Mouse (Mus musculus) embryo, embryonic 11 days (tissue): ENCODE measurements around the gene Prkcd.

ENCODE experiments used
- DNase-seq: peaks from one replicate; pipeline ENCODE4 v3.0.0-alpha.2; 2015

The Prkcd gene

DNA sequence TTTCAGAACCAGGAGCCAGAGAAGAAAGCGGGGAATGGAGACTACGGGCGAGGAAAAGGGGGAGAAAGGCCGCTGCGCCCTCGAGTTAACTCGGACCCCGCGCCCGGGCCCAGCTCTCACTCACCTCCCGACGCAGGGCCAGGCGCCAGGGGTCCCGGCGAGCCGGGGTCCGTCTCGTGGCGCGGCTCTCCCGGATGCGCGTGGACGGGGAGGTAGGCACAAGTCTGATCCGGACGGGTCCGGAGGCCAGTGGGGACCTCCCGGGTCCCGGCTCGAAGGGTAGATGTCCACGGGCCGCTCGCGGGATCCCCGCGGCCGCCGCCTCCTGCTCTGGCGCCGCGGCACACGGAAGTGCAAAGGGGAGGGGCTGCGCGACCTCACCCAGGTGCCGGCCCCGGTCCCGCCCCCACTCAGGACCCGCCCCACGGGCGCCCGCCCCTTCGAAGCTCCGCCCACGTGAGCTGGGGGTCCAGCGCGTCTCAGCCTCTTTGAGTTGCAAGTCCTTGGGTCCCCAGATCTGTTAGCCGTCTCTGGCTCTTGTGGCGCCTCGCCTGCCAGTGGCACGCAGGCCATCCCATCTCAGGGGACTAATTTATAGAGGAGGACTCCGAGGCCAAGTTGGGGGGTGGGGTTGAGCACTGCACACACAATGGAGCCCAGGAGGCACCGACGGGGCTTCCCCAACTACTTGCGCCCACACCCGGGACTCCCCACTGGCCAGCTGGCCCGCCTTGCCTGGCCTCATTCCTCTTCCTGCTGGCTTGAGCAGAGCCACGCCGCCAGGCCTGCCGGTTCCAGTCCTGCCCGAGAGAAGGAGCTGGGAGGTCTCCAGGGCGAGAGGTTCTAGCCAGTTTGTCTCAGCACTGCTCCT lies at the start of gene Prkcd:
Gene Prkcd, minus strand, starts transcription at position 355 of the 871 bp plus-strand sequence.
- peak; percentile 89 for DNase-seq

DNA sequence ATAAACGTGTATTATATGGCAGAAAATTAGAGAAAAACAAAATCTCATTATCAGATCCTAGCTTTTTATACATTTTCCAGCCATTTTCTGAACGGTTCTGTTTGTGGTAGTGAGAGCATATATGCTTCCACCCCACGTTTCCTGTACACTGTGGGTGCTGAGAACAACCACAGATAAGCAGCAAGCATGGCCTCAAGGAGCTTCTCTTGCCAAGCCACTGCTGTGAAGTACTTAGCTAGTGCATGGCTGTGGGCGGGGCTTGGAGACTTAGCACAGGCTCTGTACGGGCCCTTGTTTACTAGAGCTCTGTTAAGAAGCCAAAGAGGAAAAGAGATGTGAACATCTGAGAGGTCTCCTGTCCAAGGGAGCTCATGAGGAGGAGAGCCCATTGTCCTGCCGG lies 48.9 kb upstream of the Prkcd start:
- DNase-seq = no peak

DNA sequence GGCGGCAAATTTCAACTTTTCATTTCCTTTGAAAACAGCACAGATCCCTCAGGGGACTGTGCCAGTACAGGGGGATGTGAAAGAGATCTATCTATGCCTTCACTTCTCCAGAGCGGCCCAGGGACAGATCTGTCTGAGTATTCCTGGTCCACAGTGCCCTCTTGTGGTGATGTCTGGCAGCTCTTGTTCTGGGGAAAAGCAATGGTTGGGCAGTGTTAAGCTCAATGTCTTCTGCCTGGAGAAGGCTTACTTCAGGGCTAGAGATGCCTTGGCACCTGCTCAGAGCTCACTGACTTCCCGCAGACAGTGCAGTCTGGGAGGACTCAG lies 45.9 kb upstream of the Prkcd start:
- peak; percentile 90 for DNase-seq

DNA sequence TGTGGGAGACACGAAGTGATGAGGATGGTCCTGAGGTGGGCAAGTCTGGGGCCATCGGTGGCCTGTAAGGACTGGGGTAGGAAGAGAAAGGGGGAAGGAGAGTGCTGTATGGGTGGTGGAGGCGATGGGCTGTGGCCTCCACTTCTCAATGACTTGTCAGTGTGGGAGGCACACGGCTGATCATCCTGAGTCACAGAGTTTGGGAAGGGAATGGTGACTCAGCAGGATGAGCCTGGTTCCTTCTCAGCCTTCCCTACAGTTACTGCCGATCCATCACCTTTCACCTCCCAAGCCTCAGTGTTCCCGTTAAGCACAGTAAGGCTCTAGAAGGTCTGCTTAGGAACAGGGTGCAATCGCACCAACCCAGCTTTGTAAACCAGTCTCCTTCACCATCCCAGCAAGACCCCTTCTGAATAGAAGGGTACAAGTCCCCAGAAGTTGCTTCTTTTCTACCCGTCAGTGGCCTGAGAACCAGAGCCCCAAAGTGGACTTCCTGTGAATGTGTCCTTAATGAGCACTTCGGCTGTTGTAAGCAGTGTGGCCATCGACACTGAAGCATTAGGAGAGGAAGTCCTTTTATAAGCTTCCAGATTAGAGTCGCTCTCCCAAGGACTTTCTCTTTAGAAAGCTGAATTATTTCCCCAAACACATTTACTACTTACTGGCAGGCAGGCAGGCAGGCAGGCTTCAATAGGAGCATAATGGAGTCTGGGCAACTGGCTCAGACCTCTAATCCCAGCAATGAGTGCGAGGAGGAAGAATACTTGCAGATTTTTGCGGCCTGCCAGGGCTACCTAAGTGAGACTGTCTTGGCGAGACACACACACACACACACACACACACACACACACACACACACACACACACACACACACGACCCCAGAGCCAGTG lies 45.3 kb upstream of the Prkcd start:
- no peak for DNase-seq

DNA sequence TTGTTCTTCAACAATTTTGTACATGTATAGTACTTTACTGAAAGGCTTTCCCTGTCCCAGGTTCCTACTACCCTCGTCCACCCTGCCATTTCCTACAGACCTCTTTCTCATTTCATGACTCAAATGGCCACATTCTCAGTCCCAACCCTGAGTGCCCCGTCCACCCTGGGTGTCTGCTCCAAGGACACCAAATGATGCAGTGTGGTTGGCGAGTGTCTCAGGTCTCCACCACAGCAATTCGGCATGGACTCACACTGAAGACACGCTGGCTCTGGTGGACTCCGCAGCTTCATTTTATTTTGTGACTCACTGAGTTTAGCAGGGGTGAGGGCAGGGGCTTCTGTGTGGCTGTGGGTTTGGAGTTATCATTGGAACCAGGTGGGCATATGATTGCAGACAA lies 44.2 kb upstream of the Prkcd start:
- no peak for DNase-seq

DNA sequence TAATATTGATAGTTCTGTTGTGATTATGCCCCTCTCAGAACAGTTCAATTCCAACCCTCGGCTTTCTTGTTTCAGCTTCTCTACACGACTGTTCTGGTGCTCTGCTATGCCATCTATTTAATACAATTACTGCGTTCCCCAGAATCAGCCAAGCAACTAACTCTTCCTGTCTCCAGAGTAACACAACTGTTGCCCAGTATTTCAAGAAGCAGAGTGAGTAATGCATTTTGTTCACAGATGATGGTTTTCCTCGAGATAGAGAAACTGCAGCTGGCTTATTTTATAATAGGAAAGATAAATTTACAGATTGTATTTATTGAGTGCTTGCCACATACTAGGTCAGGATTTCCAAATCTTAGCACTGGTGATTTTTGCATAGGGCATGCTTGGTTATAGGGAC lies 40.6 kb upstream of the Prkcd start:
- DNase-seq = no peak

DNA sequence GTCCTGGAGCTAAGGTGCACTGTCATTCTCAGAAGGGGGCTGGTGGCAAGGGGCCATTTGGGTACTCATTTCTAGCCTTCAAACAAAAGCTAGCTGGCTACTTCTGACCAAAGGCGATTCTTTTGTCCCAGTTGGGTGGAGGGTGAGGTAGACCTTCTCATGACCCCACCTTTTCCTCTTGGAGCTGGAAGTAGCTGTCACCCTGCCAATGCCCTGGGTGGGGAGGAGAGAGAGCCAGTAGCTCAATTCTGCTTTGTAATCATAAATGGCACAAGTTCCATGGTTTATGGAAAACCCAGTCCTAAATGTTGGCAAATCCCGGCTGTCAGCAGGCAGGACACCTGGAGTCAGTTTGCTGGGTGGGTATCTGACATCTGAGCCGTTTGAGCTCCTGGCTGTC lies 40.1 kb upstream of the Prkcd start:
- no peak for DNase-seq

DNA sequence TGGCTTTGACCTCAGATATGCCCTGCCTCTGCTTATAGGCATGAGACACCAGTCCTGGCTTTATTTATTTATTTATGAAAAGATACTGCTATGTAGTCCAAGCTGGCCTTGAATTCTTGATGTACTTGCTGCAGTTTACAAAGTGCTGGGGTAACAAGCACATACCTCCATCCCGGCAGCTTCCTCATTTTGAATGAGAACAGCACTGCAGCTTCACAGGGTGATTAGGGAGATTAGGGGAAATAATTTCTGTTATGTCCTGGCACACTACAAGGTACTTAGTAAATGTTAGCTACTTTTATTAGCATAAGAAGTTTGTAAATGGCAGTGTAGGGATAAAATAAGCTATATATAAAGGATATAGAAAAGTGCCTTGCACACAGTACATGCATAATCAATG lies 29.5 kb upstream of the Prkcd start:
- no peak for DNase-seq

DNA sequence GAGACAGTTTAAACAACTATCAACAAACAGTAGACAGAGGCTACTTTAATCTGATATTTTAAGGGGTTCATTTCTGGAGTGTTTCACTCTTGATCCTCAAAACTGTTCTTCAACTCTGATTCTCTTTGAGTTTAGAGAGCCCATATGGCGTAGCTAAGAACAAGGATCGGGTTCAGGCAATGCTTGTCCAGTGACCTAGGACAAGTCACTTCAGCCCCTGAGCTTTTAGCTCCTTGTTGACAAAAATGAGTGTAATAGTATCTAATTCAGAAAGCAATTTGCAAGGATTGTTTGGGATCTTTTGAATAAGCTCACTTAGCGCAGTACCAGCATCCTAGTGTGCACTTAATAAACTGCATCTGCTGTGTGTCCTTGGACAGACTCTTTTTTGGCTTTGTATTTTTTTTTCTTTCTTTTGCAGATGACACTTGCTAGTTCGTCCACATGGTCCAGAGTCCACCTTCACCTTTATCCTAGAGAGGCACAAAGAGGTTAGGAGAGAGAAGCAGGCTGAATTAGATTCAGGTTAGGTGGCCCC lies 28.8 kb upstream of the Prkcd start:
- DNase-seq = no peak

DNA sequence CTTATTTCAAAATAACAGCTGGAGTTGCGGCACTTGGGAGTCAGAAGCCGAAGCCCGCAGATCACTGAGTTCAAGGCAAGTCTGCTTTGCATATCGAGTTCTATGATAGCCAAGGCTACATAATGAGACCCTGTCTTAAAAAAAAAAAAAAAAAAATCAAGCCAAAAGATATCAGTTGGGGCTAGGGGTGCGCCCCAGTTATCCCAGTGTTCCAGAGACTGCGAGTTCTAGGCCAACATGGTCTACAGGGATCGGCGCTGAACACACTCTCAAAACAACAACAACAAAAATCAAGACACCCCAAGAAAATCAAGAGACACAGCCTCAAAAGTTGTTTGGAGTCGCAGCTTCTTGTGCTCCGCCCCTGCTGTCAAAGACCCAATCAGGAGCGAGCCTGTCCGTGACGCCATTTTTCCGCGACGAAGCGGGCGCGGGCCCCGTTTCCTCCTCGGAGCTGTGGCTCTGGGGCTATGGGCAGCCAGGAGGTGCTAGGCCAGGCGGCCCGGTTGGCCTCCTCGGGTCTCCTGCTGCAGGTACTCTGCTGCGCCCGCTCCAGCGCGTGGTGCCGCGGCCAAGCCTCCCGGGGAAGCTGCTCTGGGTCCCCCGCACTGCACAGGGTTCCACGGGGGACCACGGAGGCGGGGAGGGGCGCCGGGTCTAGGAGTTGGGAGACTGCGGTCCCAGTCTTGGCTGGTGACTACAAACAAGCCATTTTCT lies 28.1 kb upstream of the Prkcd start, which contains the start of gene Rft1:
Gene Rft1, plus strand, starts transcription at position 418 of the 717 bp plus-strand sequence.
- DNase-seq = peak; percentile 96

DNA sequence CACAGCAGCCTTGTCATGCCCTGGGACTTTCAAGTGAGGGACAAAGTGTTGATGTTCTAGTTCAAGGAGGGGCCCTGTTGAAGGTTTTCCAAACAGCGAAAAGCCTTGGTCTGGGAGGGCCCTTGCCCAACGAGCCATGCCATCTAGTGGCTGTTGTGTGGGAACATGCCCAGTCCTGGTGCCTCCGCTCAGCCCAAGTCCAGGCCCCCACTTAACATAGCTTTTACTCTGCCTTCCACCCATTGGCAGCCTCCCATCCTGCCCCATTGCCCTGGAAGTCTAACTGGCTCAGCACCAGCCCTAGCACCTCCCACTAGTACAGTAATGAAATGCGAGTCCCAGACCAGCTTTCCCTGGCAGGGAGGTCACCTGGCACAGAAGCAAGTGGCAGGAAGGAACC lies 25.0 kb upstream of the Prkcd start:
- DNase-seq = peak; percentile 23

DNA sequence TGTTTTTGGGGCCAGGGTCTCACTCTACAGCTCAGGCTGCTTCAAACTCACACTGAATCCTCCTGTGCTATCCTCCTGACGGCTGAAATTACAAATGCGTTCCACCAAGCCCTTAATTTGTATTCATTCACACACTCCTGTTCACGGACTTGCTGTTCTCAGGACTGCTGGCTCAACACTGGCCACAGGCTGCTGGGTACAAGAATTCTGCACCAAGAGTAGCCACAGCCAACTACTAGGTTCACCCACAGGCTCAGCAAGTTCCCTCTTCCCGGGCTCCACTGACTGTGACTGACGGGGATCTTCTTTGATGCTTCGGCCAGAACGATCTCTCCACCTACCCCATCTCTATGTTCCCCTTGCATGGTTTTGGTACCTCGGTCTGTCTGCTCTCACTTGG lies 23.7 kb upstream of the Prkcd start:
- no peak for DNase-seq

DNA sequence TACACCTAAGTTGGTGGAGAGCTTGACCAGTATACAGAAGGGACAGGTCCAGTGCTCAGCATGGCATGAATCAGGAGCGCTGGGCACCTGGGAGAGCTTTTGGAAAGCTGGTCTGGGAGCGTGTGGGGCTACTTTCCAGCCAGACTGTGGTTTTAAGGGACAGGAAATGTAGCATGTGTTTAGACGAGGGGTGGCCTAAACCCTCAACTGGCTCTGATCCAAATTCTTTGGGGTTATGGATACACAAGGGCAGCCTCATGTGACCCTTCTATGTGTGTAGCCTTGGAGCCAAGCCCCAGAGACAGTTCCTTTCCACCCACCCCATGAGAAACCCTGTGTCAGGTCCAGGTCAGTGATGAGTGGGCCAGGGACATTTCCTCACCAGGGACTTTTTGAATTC lies 22.5 kb upstream of the Prkcd start:
- DNase-seq = no peak

DNA sequence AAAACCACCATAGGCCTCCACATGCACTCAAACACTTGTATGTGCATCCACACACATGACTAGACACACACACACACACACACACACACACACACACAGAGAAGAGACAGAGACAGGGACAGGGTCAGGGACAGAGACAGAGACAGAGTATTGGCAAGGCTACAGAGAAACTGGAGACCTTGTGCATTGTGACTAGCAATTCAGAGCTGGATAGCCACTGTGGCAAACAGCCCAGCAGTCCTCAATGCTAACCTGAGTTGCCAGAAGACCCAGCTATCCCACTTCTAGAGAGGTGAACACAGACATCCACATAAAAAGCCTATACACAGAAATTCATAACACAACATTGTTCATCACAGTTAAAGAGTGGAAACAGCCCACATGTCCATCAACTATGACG lies 20.5 kb upstream of the Prkcd start:
- no peak for DNase-seq

DNA sequence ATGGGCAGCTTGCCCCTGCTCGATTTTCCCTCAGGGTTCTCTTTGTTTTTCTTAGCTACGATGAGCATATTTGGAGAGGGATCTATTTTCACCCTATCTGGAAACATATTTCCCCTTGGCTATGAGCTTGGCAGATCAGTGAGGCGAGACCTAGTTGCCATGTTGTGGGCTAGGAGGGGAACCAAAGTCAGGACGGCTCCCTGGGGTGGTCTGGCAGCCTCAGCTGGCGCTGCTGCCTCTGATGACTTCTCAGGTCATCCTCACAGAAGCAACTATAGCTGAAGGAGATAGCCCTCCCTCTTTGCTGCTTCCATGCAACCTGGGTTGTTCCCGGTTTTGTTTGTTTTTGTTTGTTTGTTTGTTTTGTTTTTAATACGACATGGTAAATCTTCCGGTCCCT lies 19.1 kb upstream of the Prkcd start:
- DNase-seq = no peak

DNA sequence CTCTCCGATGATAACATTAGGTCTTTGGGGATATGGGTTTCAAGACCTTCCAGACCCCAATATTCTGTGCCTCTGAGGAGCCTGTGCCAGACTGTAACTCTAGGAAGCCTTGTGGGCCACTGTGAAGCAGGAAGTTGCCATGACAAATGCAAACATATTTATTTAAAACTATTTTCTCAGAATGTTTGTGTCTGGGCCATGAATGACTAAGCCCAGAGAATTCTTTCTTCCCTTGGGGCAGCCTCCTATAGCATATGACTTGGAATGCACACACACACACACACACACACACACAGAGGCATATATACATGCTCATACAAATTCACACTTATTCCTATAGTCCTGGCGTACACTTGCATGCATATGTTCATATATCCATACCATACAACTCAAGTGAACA lies 18.0 kb upstream of the Prkcd start:
- DNase-seq = no peak

DNA sequence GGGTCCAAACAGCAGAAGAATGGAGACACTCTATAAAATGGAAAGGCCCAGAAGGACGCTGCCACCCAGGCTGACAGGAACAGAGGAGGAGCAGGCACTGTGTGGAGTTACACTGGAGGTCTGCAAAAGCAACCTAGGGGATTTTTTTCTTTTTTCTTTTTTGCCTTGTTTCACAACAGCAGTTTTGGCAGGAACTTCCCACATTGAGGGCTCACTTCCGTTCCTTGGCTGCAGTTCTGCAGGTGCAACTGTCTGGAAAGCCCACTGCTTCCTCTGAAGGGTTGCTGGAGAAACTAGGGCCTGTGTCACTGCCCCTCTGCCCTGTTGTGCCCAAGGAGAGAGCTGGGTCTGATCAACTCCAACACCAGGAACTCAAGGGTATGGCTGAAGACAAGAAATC lies 15.7 kb upstream of the Prkcd start:
- no peak for DNase-seq

DNA sequence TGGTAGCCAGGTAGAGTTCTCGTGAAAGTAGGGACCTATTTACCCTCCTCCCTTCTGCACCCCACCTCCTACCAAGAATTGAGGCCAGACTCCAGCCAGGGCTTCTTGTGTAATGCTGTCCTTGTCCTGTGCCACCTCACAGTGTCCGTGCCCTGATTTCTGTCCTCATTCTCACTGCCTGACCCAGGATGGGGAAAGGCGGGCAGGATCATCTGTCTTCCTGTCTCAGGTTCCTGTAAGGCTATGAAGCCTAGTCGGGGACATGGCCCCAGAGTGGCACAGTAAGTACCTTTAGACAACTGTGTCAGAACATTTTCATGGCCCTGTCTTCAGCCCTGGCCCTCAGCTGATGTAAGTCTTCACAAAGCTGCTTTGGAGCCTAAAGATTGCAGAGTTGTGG lies 12.7 kb upstream of the Prkcd start:
- DNase-seq = no peak

DNA sequence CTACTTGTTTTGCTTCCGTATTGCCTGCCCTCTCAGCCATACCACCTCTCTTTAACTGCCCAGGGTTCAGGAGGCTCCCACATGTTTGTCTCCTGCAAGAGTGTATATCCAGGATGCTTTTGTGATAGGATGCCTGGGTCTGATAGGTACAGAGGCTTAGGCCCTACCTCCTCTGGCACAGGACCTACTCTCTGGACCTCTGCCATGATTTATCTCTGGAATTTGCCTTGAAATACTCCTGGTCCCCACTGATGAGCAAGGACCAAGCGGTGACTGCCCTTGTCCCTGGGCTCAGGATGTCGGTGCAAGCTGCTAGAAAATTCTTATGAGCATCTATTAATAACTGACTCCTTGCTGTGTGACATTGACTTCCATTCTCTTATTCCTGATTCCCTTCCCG lies 12.0 kb upstream of the Prkcd start:
- no peak for DNase-seq

DNA sequence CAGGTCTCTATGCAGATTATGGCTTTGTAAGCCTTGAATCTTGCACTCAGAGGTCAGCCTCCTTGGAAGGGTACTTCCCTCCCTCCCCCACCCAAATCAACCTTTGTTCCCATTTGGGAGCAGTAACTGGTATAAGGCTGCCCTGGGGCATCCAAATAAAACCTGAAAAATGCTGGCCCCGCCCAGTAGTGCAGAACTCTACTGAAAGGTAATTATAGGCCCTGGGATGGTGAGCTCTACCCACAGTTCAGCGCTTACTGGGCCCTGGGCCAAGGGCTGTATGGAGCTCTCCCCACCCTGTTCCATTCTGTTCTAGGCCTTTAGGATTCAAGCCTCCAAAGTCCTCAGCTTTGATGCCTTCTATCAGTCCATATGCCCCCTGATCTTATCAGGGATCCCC lies 11.1 kb upstream of the Prkcd start:
- DNase-seq = no peak

DNA sequence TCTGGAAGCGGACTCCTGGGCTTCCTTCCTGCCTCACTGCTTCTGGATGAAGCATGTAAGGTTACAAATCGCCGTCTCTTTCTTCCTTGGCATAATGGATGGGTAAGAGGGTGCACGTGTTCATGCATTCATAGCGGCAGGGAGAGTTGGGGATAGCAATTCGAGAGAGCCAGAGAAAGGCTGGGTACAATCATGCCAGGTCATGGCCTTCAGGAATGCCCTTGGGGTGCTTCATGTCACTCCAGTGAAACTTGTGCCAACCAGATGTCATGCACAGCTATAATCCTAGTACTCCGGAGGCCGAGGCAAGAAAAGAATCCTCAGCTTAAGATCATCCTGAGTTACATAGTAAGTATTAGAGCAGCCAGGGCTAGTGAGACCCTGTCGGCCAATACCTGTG lies 10.5 kb upstream of the Prkcd start:
- DNase-seq = no peak

DNA sequence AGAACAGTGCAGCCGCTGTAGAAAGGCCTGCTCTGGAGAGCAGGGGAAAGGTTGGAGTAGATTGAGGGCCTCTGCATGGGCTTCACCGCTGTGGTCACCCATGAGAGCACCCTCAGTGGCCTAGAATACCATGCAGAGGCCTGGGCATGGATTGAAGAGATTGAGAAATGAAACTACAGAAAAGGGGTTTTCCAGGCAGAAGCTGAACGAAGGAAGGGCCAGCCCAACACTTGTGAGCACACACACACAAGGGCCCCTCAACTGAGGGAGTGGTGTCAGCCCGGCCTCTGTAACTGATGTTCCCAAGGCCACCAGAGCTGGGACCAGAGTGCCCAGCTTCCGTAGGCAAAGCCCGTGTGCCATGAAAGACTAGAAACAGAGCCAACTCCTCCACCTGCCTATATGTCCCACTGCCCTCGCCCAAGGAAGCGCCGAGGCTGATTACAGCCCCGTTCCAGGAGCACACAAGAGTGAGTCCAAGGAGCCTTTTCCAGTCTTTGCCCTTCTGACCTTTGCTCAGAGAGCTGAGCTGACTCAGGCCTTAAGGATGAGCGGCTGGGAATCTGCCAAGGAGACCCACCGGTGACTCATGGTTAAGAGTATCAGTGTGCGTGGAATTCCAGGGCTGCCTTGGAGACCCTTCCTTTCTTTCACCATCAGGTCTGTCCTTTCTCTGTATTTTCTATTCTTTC lies 9.4 kb upstream of the Prkcd start:
- DNase-seq = no peak

DNA sequence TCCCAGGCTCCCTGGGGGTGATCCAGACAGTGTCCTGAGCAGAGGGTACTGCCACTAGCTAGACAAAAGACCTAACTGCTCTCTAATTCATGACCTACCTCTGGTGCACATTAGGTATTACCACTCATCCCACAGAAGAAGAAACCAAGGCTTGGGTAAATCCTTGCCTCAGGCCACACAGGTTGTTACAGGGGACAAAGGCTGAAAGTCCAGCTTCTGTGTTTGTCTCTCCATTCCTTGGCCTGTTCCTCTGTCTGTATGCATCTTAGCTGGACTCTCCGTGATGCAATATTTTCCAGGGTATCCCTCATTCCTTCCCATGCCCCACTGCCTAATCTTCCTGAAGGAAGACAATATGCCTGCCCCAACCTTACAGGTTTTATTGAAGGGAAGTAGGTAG lies 8.4 kb upstream of the Prkcd start:
- DNase-seq = no peak
